Mouse (Mus musculus) midbrain, embryonic 12.5 days (tissue): ENCODE data around the gene Rimklb. TPM values are rescaled to one million over a fixed set of nuclear protein-coding genes. Genes with fewer than 3 reads are reported as not detected.
"Not testable (repeated sequence)": the region's sequence is repeated elsewhere in the genome, so short reads cannot be mapped to it uniquely, and the experiment has no call there.

ENCODE experiments used
- ATAC-seq: fragments of 200-750 bp; cut with Nextera tagmentation; 2 replicates; pipeline ENCODE4 v1.8.0; 2017; ENCODE audit warnings: low read depth, moderate TSS enrichment, moderate library complexity; ENCODE audit not compliant: low FRiP score
- H3K27ac ChIP-seq: fragments of 300-500 bp; sonication (generic); replicated peaks from 2 replicates; pipeline ENCODE4 v1.5.1; 2016; ENCODE audit warnings: mild to moderate bottlenecking
- H3K27me3 ChIP-seq: fragments of 300-500 bp; sonication (generic); 2 replicates; pipeline ENCODE4 v1.6.1; 2016; ENCODE audit warnings: mild to moderate bottlenecking
- H3K36me3 ChIP-seq: fragments of 300-500 bp; sonication (generic); 2 replicates; pipeline ENCODE4 v1.6.1; 2016
- H3K4me1 ChIP-seq: fragments of 300-500 bp; sonication (generic); 2 replicates; pipeline ENCODE4 v1.6.1; 2016
- H3K4me2 ChIP-seq: fragments of 300-500 bp; sonication (generic); replicated peaks from 2 replicates; pipeline ENCODE4 v1.6.1; 2016; ENCODE audit warnings: mild to moderate bottlenecking, moderate library complexity
- H3K4me3 ChIP-seq: fragments of 300-500 bp; sonication (generic); 2 replicates; pipeline ENCODE4 v1.5.1; 2016; ENCODE audit warnings: mild to moderate bottlenecking
- H3K9ac ChIP-seq: fragments of 300-500 bp; sonication (generic); replicated peaks from 2 replicates; pipeline ENCODE4 v1.6.1; 2016; ENCODE audit warnings: mild to moderate bottlenecking, moderate library complexity
- H3K9me3 ChIP-seq: fragments of 300-500 bp; sonication (generic); 2 replicates; pipeline ENCODE4 v1.6.1; 2016; ENCODE audit warnings: mild to moderate bottlenecking
- WGBS: fragments of 180-500 bp; shearing (Covaris S2); methylation state at CpG from one replicate; pipeline ENCODE4 v1.1.7; 2016; 5-methylcytosine and 5-hydroxymethylcytosine counted together
- polyA plus RNA-seq: library from polyadenylated mRNA; unstranded; fragments of >200 nt; fragmentation: Nextera tagmentation; extraction: Ambion mirVana; gene quantifications from 2 replicates; pipeline ENCODE4 v1.2.1, GENCODE M21; 2016

Gene Rimklb
- polyA plus RNA-seq, 1 experiment from 2014 or later = 82.8 TPM

DNA sequence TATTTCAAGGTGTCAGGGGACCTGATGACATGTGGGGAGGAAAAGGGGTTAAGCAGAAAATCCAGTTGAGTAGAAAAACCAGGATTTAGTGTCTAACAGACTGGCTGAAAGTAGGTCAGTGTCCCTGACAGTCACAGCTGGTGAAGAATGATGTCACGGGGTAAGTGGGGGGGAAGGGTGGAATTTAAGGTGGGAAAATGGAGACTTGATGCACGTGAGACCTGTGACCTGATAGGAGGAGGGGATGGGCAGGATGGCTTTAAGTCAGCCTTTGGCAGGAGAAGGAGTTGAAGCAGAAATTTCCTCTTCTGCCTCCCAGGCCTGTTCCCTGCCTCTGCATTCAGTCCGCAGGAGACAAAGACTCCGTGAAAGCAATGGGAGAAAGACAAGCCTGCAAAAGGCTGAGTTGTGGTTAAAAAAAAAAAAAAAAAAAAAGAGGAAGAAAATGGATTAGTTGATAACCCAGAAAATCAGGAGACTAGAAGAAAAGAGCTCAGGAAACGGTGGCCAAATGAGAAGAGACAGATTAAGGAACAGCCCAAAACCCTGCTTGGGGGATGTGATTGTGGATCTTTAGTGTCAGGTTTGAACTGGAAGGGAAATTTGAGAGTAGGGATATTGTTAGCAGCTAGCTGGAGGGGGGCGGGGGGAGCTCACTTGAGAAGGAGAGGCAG is 4.6 kb downstream of the Rimklb start:
- peak overlapping the region; percentile 86 for H3K27ac ChIP-seq
- H3K4me2 ChIP-seq = no peak overlapping the region
- H3K4me1 ChIP-seq = peaks cover 35% of the 10 kb centered on the region
- no peaks in the 10 kb centered on the region for H3K9me3 ChIP-seq
- no peaks in the 10 kb centered on the region for H3K36me3 ChIP-seq
- 16% methylated on average over 6 of the region's 6 CpGs for WGBS
- no peak for ATAC-seq
- no peak overlapping the region for H3K9ac ChIP-seq
- peaks cover 2% of the 10 kb centered on the region; the same call in 1 of the 2 replicates for H3K27me3 ChIP-seq
- H3K4me3 ChIP-seq = no peak overlapping the region

DNA sequence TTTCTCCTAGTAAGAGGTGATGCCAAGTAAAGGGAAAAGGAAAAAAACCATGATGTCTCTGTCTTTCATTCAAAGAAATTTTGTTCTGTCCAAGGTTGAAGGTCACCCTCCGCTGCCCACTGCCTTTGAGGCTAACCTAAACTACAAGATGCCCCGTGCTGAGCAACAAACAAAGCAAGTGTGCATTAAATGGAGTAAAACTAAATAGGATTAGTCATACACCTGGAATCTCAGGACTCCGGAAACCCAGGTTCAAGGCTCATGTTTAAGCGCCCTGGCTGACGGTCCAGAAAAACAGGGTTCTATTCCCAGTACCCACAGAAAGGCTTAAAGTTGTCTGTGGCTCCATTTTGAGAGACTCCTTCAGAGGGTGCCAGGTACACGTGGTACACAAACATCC is 6.1 kb downstream of the Rimklb start:
- Histone ChIP-seq H3K27ac (no peak overlapping the region), H3K36me3 (no peaks in the 10 kb centered on the region), H3K9me3 (no peaks in the 10 kb centered on the region), H3K27me3 (peaks cover 5% of the 10 kb centered on the region; the same call in 1 of the 2 replicates), H3K4me1 (peaks cover 35% of the 10 kb centered on the region), H3K4me3 (no peak overlapping the region), H3K4me2 (peak overlapping the region; percentile 53), H3K9ac (no peak overlapping the region)
- no peak for ATAC-seq
- 18% methylated on average over 6 of the region's 6 CpGs for WGBS

DNA sequence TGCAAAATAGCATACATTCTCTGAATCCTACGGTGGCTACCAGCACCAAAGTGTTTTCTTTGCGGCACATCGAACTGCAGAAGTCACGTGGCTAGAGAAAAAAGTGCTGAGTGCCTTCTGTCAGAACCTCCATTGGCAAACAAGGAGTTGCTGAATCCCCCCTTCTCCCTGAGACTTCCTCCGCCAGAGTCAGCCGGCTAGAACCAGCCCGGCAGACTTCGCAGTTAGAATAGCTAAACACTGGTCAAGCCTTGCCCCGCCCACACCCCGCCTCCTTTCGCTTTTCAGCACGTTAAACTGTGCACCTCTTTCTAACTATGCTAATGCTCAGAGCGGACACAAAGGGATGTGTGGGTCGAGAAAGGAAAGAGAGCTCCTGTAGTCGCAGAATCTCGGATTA is 7.0 kb downstream of the Rimklb start:
- H3K9ac ChIP-seq = peak overlapping the region; percentile 45
- H3K4me3 ChIP-seq = peak overlapping the region; percentile 41
- peak overlapping the region; percentile 87 for H3K27ac ChIP-seq
- no peaks in the 10 kb centered on the region for H3K9me3 ChIP-seq
- peaks cover 5% of the 10 kb centered on the region; the same call in 1 of the 2 replicates for H3K27me3 ChIP-seq
- ATAC-seq = peak; percentile 76
- WGBS = under 1% methylated on average over 16 of the region's 16 CpGs
- peaks cover 37% of the 10 kb centered on the region for H3K4me1 ChIP-seq
- peak overlapping the region; percentile 53 for H3K4me2 ChIP-seq
- H3K36me3 ChIP-seq = no peaks in the 10 kb centered on the region

DNA sequence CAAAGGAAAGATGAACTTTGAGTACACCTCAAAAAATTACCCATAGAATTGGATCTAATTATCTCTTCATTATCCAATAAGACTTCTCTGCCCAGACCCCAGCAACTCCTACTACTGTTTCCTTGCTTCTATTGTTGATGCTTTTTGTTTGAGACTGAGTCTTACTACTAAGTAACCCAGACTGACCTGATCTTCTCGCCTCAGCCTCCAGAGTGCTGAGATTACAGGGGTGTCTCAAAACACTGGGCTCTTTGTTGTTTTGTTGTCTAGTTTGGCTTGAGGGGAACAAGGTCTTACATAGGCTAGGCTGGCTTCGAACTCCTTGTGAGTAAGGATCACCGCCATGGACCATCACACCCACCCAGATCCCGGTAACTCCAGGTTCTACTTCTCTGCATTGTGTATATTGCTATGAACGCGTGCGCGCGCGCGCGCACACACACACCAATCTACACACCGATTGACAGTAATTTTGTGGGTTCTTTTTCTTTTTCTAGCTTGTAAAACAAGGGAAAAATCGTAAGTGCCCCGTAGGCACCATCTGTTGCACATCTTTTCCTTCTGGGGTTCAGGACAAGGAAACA is 7.5 kb downstream of the Rimklb start:
- Histone ChIP-seq H3K4me1 (peaks cover 36% of the 10 kb centered on the region), H3K27ac (peak overlapping the region; percentile 87), H3K27me3 (peaks cover 5% of the 10 kb centered on the region; the same call in 1 of the 2 replicates), H3K36me3 (no peaks in the 10 kb centered on the region), H3K9me3 (no peaks in the 10 kb centered on the region), H3K4me2 (peak overlapping the region; percentile 53), H3K9ac (peak overlapping the region; percentile 45), H3K4me3 (peak overlapping the region; percentile 41)
- no peak for ATAC-seq
- 22% methylated on average over 15 of the region's 15 CpGs for WGBS

DNA sequence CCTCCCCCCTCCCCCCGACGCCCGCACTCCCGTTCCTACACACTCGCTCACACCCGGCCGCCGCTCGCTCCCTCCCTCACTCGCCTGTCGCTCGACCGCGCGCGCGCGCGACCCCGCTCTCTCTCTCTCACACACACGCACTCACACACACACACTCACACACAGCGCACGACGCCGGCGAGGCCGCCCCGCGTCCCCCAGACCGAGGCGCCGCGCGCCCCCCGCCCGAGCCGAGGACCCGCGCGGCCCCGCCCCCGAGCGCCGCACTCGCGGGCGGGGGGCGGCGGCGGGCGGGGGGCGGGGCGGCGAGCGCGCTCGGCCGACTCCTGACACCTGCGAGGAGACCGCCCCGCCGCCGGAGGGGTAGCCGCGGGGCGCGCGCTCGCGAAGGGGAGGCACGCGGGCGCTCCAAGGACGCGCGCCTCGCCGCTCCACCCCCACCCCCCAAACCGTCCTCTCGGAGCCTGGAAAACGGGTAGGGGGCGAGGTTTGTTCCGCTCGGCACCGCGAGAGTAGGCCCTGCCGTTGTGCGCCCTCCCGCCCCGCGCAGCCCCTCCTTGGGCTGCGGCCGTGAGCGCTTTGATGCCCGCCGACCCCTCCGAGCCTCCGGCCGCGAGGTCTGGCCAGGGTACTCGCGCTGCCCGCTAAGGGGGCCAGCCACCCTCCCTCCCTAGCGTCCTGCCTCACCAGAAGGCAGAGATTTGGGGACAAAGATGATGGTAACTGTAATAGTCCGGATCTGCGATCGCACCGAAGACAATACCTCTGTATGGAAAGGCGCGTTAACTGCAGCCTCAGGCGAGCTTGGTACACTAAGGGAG is 12.1 kb downstream of the Rimklb start:
- peak overlapping the region; percentile 93 for H3K9ac ChIP-seq
- under 1% methylated on average over 85 of the region's 111 CpGs for WGBS
- H3K4me1 ChIP-seq = peaks cover 25% of the 10 kb centered on the region
- H3K36me3 ChIP-seq = no peaks in the 10 kb centered on the region
- peak overlapping the region; percentile 97 for H3K27ac ChIP-seq
- H3K9me3 ChIP-seq = no peaks in the 10 kb centered on the region
- ATAC-seq = peak; percentile 93
- H3K27me3 ChIP-seq = peaks cover 5% of the 10 kb centered on the region; the same call in 1 of the 2 replicates
- peak overlapping the region; percentile 55 for H3K4me2 ChIP-seq
- peak overlapping the region; percentile 77 for H3K4me3 ChIP-seq

DNA sequence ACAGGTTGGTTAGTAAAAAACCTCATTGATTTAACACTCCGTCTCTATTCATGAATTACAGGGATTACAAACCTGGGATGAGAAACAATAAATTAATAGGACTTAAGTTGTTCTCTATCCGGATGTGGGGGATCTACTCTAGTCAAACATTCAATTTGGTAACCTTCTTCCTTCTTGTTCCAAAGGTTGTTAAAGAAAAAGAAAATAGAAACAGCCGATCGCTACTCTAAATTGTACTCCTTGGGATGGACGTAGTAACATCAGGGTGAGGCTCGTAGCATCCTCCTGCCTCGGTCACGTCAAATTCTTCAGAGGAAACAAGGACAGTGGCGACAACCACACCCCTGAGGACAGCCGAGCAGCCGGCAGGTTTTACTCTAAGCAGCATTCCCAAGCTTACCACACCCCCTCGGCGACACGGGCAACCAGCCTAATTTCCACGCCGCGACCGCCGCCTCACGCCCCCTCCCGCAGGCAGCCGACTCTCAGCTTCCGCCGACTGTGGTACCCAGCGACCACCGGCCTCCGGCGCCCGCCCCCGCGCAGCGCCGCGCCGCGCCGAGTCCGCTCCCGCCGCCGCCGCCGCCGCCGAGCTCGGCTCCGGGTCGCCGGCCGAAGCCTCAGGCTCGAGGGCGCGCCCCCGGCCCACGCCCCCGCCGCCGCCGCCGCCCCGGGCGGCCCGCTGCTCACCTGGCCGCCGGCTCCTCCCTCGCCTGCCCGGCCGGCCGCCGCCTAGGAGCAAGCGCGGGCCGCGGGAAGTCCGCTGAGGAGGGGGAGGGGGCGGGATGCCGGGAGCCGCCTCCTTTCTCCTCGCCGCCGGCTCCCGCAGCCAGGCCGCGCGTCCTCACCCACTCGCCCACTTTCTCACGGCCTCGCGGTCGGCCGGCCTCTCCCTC is 12.9 kb downstream of the Rimklb start:
- Histone ChIP-seq H3K9ac (peak overlapping the region; percentile 93), H3K9me3 (no peaks in the 10 kb centered on the region), H3K4me2 (peak overlapping the region; percentile 55), H3K4me3 (peak overlapping the region; percentile 77), H3K4me1 (peaks cover 18% of the 10 kb centered on the region), H3K27ac (peak overlapping the region; percentile 97), H3K27me3 (peaks cover 5% of the 10 kb centered on the region; the same call in 1 of the 2 replicates), H3K36me3 (no peaks in the 10 kb centered on the region)
- peak; percentile 71 for ATAC-seq
- WGBS = 2% methylated on average over 63 of the region's 91 CpGs

DNA sequence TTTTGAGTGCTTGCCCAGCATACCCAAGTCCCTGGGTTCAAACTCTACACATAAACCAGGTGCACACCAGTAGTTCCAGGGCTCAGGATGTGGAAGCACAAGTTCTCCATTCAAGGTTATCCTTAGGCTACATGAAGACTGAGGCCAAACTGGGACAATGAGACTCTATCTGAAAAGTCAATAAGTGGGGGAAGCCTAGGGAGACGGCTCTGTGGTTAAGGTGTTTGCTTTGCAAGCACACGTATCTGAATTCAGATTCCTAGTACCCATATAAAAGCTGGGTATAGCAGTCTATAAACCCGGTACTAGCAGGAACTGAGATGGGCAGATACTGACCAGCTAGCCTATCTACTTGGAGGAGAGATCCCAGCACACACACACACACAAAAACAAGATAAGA is 20.5 kb downstream of the Rimklb start:
- H3K4me1 ChIP-seq = peaks cover 7% of the 10 kb centered on the region; the same call in 1 of the 2 replicates
- H3K27ac ChIP-seq = no peak overlapping the region
- H3K9ac ChIP-seq = no peak overlapping the region
- no peak for ATAC-seq
- H3K36me3 ChIP-seq = no peaks in the 10 kb centered on the region
- 87% methylated on average over 3 of the region's 3 CpGs for WGBS
- no peaks in the 10 kb centered on the region for H3K9me3 ChIP-seq
- H3K4me3 ChIP-seq = no peak overlapping the region
- H3K4me2 ChIP-seq = no peak overlapping the region
- no peaks in the 10 kb centered on the region for H3K27me3 ChIP-seq

DNA sequence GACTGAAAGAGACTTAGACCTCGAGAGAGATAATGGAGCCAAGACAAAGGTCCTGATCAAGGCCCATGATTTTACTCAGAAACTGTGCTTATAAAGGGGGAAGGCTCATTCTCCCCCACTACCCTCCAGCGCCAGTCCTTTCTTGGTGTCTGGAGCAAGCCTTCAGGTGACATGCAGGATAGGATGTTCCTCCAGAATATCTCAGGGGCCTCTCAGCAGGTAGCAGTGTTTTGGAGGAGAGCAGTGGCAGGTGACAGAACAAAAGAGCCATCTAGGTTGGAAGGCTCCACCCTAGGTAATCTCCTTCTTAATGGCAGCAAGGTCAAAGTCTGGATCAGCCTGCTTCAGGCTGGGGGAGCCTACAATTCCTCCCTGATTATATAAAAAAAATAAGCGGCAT is 27.1 kb downstream of the Rimklb start:
- not testable (repeated sequence) for H3K27ac ChIP-seq, H3K27me3 ChIP-seq, H3K9ac ChIP-seq, H3K4me3 ChIP-seq, ATAC-seq, H3K4me2 ChIP-seq, H3K4me1 ChIP-seq, H3K9me3 ChIP-seq
- peaks cover 53% of the 10 kb centered on the region for H3K36me3 ChIP-seq
- 90% methylated on average over 3 of the region's 3 CpGs for WGBS

DNA sequence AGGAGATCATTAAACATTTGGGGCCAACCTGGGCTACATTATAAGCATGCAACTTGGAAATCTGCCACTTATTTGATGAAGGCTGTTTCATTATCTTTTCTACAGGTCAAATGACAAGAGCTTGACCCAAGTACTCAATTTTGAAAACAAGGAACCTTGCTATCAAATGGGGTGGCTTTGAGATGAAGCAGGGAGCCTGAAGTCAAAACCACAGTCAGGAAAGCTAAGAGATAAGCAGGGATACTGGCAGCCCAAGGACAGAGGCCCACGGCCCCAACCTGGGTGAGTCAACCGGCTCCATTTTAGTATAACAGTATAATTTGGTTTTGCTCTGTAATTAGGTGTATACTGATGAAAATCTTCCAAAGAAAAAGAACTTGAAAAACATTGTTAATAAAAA is 28.3 kb downstream of the Rimklb start:
- no peak overlapping the region for H3K4me3 ChIP-seq
- H3K4me2 ChIP-seq = no peak overlapping the region
- H3K9me3 ChIP-seq = no peaks in the 10 kb centered on the region
- peaks cover 62% of the 10 kb centered on the region for H3K36me3 ChIP-seq
- no peaks in the 10 kb centered on the region for H3K4me1 ChIP-seq
- no peak for ATAC-seq
- H3K27me3 ChIP-seq = no peaks in the 10 kb centered on the region
- H3K27ac ChIP-seq = no peak overlapping the region
- H3K9ac ChIP-seq = no peak overlapping the region
- WGBS = 96% methylated on average over 2 of the region's 2 CpGs

DNA sequence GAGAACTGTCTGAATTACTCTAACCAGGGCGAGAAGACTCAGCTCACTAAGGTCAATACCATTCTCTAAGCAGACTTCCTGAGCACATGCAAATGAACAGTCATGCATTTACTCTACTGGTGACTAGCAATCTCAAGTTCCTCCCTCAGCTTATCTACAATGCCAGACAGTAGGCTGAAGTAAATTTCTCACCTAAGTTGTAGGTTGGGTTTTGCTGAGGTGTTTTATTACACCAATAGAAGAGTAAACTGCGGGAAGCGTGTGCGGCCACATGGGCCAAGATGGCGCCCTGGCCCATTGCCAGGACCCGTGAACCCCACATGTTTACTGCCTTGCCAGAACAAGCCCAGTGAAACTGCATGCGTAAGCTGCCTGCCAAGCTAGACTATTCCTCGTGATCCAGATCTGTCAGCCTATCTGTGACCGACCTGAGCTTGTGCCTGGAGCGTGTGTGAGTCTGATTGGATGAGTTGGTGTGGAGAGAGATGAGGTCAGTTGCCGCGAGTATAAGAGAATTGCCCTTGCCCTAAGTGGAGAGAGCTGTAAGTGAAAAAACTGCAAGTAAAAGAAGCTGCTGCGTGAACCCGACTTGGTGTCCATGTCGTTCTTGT is 29.4 kb downstream of the Rimklb start:
- H3K27ac ChIP-seq = no peak overlapping the region
- H3K36me3 ChIP-seq = peaks cover 70% of the 10 kb centered on the region
- 97% methylated on average over 15 of the region's 15 CpGs for WGBS
- no peak for ATAC-seq
- no peaks in the 10 kb centered on the region for H3K9me3 ChIP-seq
- no peak overlapping the region for H3K4me2 ChIP-seq
- no peaks in the 10 kb centered on the region for H3K27me3 ChIP-seq
- H3K4me1 ChIP-seq = no peaks in the 10 kb centered on the region
- H3K9ac ChIP-seq = no peak overlapping the region
- no peak overlapping the region for H3K4me3 ChIP-seq

DNA sequence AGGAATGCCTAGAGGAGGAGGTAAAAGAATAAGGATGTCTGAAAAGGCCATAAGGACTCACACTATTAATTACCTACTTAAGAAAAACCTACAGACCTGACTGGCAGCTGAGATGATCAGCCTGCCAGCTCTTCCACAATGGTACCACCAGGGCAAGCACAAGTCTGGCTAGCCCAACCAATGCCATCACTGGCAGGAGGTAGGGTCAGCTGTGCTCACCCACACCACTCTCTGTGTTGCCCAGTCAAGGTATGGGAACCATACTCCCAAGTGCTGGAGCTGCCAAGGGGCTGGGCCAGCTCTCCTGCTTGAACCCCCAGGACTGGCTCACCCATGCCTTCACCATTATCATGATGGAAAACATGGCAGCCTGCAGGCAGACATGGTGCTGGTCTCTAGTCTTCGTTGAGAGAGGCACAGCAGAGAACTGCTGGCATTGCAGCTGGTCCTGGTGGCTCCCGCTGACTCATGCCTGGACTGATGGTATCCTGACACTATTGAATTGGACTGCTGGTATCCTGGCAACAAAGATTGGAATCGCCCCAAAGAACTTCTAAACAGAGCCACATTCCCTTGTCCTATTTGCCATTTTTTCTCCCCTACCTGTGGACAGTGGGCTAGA is 32.4 kb downstream of the Rimklb start:
- H3K36me3 ChIP-seq = peaks cover 73% of the 10 kb centered on the region
- ATAC-seq = no peak
- no peaks in the 10 kb centered on the region for H3K27me3 ChIP-seq
- H3K4me1 ChIP-seq = no peaks in the 10 kb centered on the region
- no peak overlapping the region for H3K9ac ChIP-seq
- H3K27ac ChIP-seq = no peak overlapping the region
- no peaks in the 10 kb centered on the region for H3K9me3 ChIP-seq
- no peak overlapping the region for H3K4me2 ChIP-seq
- H3K4me3 ChIP-seq = no peak overlapping the region
- WGBS = 78% methylated on average over 3 of the region's 3 CpGs
